Mouse (Mus musculus) induced T-regulatory cell, adult 2 months (primary cell): ENCODE results near the gene Kcnma1.

Source experiments
- DNase-seq: peaks from one replicate; pipeline ENCODE4 v3.0.0-alpha.2; 2012; ENCODE audit warnings: low read depth

Kcnma1 gene

DNA sequence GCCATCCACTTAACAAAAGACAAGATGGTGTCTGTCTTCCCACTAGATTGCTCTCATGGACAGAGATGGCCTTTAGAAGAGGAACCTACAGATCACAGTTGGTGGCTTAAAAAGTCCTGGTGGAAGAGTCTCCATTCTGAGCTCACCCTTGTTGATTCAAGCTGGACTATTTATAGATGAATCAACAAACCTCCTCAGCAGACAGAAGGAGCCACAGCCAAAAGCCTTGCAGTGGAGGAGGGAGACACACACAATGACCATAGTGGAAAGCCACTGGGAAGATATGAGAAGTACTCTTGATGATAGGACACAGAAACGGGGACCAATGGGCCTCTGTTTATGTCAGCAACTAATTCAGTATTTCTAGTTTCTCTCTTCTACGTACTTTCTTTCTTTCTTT, 239.7 kb downstream of the Kcnma1 start:
- DNase-seq, result no peak

- no peak for DNase-seq
Measured at GRCm38 (mm10) chr14:23772685-23773084, 241.6 kb downstream of the Kcnma1 start.

DNA sequence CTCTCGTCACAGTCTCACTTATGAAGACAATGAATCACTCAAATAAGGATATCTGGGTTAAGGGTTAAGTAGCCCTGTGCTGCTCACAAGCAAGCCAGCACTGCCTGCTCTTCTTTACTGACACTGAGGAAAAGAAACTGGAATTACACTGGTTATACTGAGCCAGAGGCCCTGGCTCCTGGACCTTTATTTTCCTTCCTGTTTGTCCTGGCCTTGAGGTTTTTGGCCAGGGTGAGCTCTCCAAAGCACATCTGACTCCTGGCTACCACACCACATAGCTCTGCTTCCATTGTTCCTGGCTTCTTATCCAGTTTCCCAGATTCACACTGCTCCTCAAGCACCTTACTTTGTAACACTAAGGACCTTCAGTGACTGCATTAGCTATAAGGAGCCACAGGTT, 242.5 kb downstream of the Kcnma1 start:
- no peak for DNase-seq

- DNase-seq, result no peak
Measured at GRCm38 (mm10) chr14:23762471-23762870, 251.8 kb downstream of the Kcnma1 start.

GRCm38 (mm10) chr14:23759626-23760025, 254.7 kb downstream of the Kcnma1 start:
- no peak for DNase-seq

DNA sequence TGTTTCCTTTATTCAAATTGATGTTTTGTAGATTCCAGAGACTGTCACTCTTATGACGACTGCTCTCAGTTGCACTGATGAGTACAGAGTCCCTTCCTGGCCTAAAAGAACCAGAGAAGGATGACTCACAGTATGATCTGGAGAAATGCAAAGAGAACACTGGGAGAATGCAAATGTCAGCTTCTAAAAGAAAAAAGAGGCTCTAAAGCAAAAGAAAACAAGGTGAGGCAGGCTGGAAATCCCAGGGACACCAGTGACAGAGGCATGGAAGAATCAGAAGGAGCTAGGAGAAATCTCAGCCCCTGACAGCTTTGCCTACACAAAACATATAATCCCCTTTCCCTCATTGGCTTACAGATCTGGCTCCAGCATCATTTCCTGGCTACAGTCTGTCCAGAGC, 255.9 kb downstream of the Kcnma1 start:
- DNase-seq, result no peak

DNA sequence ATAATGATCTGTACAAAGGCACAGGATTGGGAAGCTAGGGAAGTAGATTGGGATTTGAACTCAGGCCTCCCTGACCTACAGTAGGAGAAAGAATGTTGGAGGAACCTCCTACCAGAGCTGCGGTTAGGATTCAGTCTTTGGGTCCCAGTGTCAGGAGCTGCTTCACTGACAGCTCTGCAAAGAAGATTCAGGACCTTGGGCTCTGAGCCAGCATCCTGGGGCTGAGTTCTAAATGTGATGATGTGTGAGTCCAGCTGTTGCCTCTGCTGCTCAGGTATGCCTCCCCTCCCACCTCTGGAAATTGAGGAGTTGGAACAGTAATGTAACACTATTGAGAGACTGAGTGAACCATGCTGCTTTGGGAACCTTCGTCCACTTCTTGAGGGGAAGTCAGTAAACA, 266.3 kb downstream of the Kcnma1 start:
- DNase-seq, result no peak

- no peak for DNase-seq
Measured at GRCm38 (mm10) chr14:23746976-23747375, 267.3 kb downstream of the Kcnma1 start.

- no peak for DNase-seq
Measured at GRCm38 (mm10) chr14:23741531-23741930, 272.8 kb downstream of the Kcnma1 start.

DNA sequence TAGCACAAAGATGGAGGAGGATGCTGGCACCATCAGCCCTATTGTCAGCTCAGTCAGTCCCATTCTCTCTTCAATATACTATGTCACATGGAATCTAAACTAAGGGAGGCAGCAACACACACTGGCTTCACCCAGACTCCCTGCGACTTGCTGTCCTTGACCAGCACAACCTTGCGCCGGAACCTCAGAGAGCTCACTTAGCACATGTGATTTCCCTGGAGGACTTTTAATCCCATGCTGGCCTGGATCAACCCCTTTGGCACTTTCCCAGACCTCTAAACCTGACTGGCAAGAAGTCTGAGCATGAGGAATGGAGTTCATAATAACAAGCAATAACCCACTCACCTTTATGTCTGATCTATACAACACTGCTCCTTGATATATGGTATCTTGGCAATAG, 280.1 kb downstream of the Kcnma1 start:
- DNase-seq, result no peak

- DNase-seq, result no peak
Measured at GRCm38 (mm10) chr14:23729377-23729776, 284.9 kb downstream of the Kcnma1 start.

- no peak for DNase-seq
Measured at GRCm38 (mm10) chr14:23723701-23724430, 290.4 kb downstream of the Kcnma1 start.

DNA sequence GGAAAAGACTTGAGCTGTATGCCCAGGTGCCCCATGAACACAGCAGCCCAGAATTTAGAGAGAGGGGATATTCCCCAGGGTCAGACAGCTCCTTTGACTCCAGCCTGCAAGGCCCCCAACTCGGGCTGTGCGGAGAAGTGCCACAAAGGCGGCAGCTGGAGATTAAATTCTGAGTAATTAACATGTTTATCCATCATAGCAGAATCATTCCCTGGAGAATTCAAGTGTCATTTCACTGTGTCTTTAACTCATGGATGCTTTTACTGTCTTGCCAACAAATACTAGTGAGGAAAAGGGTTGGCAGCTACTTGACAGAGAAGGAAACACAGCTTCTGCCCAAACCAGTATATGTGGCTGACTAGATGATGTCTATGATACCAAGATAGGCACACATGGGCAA, 295.0 kb downstream of the Kcnma1 start:
- no peak for DNase-seq

DNA sequence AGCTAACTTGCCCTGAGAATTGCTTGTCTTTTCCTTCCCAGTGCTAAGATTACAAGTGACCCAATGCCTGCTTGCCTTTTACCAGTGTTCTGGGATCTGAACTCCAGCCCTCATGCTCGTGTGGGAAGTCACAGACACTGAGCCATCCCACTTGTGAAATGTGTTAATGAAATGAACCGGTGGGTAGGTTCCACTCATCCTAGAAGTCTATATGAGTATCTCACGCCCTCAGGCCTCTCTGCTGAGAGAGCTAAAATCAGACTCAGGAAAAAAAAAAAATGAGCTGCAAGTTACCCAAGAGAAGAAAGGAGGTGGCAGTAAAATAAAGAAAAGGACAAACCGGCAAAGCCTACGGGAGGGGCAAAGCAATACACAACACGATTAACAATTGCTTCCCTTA, 295.6 kb downstream of the Kcnma1 start:
- DNase-seq, result no peak

DNA sequence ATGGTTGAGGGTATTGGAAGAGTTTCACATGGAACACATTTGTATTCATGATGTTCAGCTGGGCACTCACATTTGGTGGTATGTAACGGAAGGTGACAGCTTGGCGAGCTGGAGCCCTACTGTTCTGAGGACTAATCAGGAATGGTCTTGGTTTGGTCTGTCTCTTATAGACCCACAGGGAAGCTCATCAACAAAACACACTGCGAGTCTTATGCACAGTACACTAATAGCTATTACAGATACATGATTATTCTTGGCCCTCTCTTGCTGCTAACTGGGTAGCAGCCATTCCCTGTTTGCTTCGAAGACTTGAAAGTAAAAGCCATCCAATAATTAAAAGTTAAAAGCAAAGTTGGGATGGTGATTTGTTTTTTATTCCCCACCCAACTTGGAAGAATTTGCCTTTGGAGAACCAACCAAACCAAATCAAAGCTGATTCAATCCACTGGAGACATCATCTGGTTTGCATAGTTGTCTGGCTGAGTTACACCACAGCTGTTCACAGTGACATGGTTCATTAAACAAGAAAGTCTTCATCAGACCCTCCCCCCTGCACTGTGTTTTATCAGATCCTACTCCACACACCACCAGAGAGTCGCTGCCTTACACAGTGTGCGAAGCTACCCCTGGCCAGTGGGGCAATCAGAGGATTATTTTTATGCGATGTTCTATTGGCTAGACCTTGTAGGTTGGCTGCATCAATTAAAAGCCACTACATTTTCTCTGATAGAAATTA, 299.7 kb downstream of the Kcnma1 start:
- DNase-seq, result no peak

GRCm38 (mm10) chr14:23712891-23713290, 301.4 kb downstream of the Kcnma1 start:
- no peak for DNase-seq

DNA sequence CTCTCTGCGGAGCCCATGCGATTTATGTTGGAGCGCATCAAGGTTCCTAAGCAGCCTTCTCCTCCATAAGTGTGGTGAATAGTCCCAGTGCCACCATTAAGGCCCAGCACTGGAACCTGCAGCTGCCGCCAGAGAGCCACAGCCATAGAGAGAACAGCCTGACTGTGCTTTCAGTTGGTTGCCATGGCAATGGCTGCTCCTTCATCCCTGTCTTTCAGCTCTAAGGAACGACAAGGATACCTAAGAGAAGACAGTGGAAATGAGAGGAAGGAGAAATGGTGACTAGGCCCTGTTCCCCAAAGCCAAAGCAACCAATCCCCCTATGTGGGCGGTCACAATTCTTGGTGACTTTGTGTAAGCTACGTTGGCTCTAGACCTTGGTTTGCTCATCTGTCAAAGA, 303.3 kb downstream of the Kcnma1 start:
- no peak for DNase-seq

- DNase-seq, result no peak
Measured at GRCm38 (mm10) chr14:23706837-23707236, 307.5 kb downstream of the Kcnma1 start.

DNA sequence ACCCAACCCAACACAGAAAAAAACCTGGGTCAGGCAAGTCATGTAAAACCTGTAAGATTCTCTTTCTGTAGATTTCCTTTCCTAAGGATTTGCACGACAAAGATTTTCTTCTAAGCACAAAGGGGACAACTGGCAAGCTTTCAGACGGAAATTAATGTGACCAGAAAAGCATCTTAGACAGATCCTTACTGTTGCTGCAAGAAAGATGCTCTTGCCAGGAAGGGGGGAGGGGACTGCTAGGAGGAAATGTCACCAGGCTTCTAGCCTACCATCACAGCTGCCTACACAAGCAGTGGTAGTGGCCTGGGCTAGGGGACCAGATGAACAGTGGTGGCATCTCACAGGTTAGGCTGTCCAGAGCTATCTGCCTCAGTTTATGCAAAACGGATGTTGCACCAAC, 308.6 kb downstream of the Kcnma1 start:
- DNase-seq, result no peak

GRCm38 (mm10) chr14:23704303-23704702, 310.0 kb downstream of the Kcnma1 start:
- no peak for DNase-seq

DNA sequence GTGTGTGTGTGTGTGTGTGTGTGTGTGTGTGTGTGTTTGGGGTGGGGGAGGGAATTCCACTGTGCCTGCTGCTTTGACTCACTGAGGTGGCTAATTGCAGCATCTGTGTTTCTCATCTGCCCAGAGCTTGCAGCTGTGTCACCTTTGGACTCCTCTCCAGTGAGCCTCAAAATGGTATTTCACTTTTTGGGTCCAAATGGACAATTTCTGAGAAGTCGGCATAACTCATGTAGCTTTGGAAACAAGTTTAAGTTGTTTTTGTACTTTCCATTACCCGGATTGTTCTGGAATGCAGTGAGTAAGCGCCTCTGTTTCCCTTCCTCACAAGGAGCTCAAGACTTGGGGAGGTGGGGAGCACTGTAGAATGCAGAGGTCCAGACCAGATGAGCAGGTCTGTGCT, 317.9 kb downstream of the Kcnma1 start:
- no peak for DNase-seq

DNA sequence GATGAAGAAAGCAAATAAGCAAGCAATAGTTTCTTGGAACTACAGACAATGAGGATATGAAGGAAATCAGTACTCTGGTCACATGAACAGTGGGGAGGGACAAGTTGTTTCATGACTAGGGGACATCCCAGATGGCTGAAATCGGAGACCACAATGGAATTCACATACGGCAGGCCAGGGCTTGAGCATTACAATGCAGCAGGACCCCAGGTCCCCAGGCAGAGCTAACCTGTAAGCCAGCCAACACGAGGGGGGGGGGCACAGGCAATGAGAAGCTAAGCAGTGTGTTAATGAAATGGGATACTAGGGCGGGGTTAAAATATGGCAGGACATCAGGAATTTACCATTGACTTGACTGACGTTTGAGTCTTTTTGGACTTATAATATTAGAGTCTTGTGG, 324.6 kb downstream of the Kcnma1 start:
- DNase-seq, result no peak

GRCm38 (mm10) chr14:23688513-23688912, 325.8 kb downstream of the Kcnma1 start:
- no peak for DNase-seq
